Mouse (Mus musculus) left cerebral cortex, adult 6 months (tissue): Measurements from ENCODE around the gene Nanos3. TPM values are rescaled to one million over a fixed set of nuclear protein-coding genes. Genes with fewer than 3 reads are reported as not detected.

Source experiments
- long read RNA-seq, 2 experiments: library from polyadenylated mRNA; unstranded; transcript quantifications; one replicate each; pipeline ENCODE4 v2.0.0; 2019 to 2020
- polyA plus RNA-seq: library from polyadenylated mRNA; unstranded; fragments of <200 nt; fragmentation: Nextera tagmentation; gene quantifications from 2 replicates; pipeline ENCODE4 v1.2.3, GENCODE M21; 2021

Gene Nanos3
- 4.0 and 5.1 TPM in 2 replicates for polyA plus RNA-seq
- long read RNA-seq, experiment 1: 0 reads
- long read RNA-seq, experiment 2, partial matches to known transcripts: 0 of 3 reads
- long read RNA-seq, experiment 2, other reads (novel, unspliced or antisense): 3 of 3 reads

GRCm38 (mm10) chr8:84185117-84185516, at the start of gene Nanos3:
Nanos3 (minus strand) TSS chr8:84185217.

GRCm38 (mm10) chr8:84147769-84148530, 37.1 kb downstream of the Nanos3 start, which contains the start of the genes Cc2d1a and 4930432K21Rik:
Cc2d1a (minus strand) TSS chr8:84147936.
4930432K21Rik (plus strand) TSS chr8:84148025.

GRCm38 (mm10) chr8:84125656-84126055, 59.4 kb downstream of the Nanos3 start, which contains the start of gene Podnl1:
Podnl1 (plus strand) TSS chr8:84125989.

Other genes starting within 250 kb of the Nanos3 start
- 0.45 and 0.54 TPM in 2 replicates for gene Gm10644, start 230.0 kb downstream of the Nanos3 start, polyA plus RNA-seq
- gene Asf1b, start 229.7 kb downstream of the Nanos3 start, polyA plus RNA-seq: 1.2 and 1.4 TPM in 2 replicates
- gene Prkaca, start 212.2 kb downstream of the Nanos3 start, polyA plus RNA-seq: 95.3 and 258 TPM in 2 replicates
- gene Samd1, start 187.5 kb downstream of the Nanos3 start, polyA plus RNA-seq: 1.3 and 2.9 TPM in 2 replicates
- gene 1700067K01Rik, start 183.7 kb downstream of the Nanos3 start, polyA plus RNA-seq: 0.38 and 0.40 TPM in 2 replicates
- gene 2210011C24Rik, start 173.0 kb downstream of the Nanos3 start, polyA plus RNA-seq: 2.4 and 2.6 TPM in 2 replicates
- 0.71 and 1.6 TPM in 2 replicates for gene Palm3, start 163.7 kb downstream of the Nanos3 start, polyA plus RNA-seq
- 0.15 and 0.23 TPM in 2 replicates for gene Il27ra, start 142.6 kb downstream of the Nanos3 start, polyA plus RNA-seq
- gene Rln3, start 140.2 kb downstream of the Nanos3 start, polyA plus RNA-seq: not detected in 2 replicates
- 0.79 and 1.6 TPM in 2 replicates for gene Gm10643, start 120.1 kb downstream of the Nanos3 start, polyA plus RNA-seq
- 1.5 and 2.0 TPM in 2 replicates for gene Rfx1, start 118.4 kb downstream of the Nanos3 start, polyA plus RNA-seq
- 2.3 and 2.4 TPM in 2 replicates for gene Dcaf15, start 80.4 kb downstream of the Nanos3 start, polyA plus RNA-seq
- gene Podnl1, start 59.2 kb downstream of the Nanos3 start, polyA plus RNA-seq: 0.06 TPM in 1 of 2 replicates, not detected in the other
- 9.9 and 10.6 TPM in 2 replicates for gene Cc2d1a, start 37.3 kb downstream of the Nanos3 start, polyA plus RNA-seq
- 1.2 and 2.5 TPM in 2 replicates for gene 4930432K21Rik, start 37.2 kb downstream of the Nanos3 start, polyA plus RNA-seq
- 1.5 and 3.3 TPM in 2 replicates for gene Zswim4, start 51.8 kb upstream of the Nanos3 start, polyA plus RNA-seq
- gene D8Ertd738e, start 64.5 kb upstream of the Nanos3 start, polyA plus RNA-seq: 458 and 479 TPM in 2 replicates
- 8.4 and 14.3 TPM in 2 replicates for gene Mri1, start 72.1 kb upstream of the Nanos3 start, polyA plus RNA-seq
- gene Ccdc130, start 85.2 kb upstream of the Nanos3 start, polyA plus RNA-seq: 22.3 TPM in 2 replicates
- 4.9 and 9.3 TPM in 2 replicates for gene Cacna1a, start 203.2 kb upstream of the Nanos3 start, polyA plus RNA-seq